Mouse (Mus musculus) left cerebral cortex, adult 6 months (tissue): Measurements from ENCODE around the gene Ptms. TPM values are rescaled to one million over a fixed set of nuclear protein-coding genes. Genes with fewer than 3 reads are reported as not detected.

Experiments
- long read RNA-seq, 2 experiments: library from polyadenylated mRNA; unstranded; transcript quantifications; one replicate each; pipeline ENCODE4 v2.0.0; 2019 to 2020
- polyA plus RNA-seq: library from polyadenylated mRNA; unstranded; fragments of <200 nt; fragmentation: Nextera tagmentation; gene quantifications from 2 replicates; pipeline ENCODE4 v1.2.3, GENCODE M21; 2021

The Ptms gene
- polyA plus RNA-seq: 367 and 833 TPM in 2 replicates
- long read RNA-seq, experiment 1, transcript Ptms-201 (5 exons, 1,149 nt): major isoform, 77 of 128 reads
- long read RNA-seq, experiment 1, transcript Ptms-203 (4 exons, 629 nt): minor isoform, 16 of 128 reads
- long read RNA-seq, experiment 1, partial matches to known transcripts: 20 of 128 reads
- long read RNA-seq, experiment 1, other reads (novel, unspliced or antisense): 14 of 128 reads
- long read RNA-seq, experiment 2, transcript Ptms-205 (5 exons, 744 nt): minor isoform, 7 of 248 reads
- long read RNA-seq, experiment 2, transcript Ptms-201 (5 exons, 1,149 nt): major isoform, 38 of 248 reads
- long read RNA-seq, experiment 2, transcript Ptms-203 (4 exons, 629 nt): minor isoform, 16 of 248 reads
- long read RNA-seq, experiment 2, partial matches to known transcripts: 170 of 248 reads
- long read RNA-seq, experiment 2, other reads (novel, unspliced or antisense): 16 of 248 reads

GRCm38 (mm10) chr6:124919695-124920317 lies at the start of gene Ptms:
TSS of gene Ptms (minus strand) at chr6:124920103.

GRCm38 (mm10) chr6:124965088-124965719 lies 45.3 kb upstream of the Ptms start, which contains the start of gene Cops7a:
TSS of gene Cops7a (minus strand) at chr6:124965538.

GRCm38 (mm10) chr6:124930754-124931524 lies 11.0 kb upstream of the Ptms start, which contains the start of gene Mlf2:
TSS of gene Mlf2 (plus strand) at chr6:124931386.

GRCm38 (mm10) chr6:124911533-124912218 lies 8.2 kb downstream of the Ptms start, which contains the start of gene Lag3:
TSS of gene Lag3 (minus strand) at chr6:124911705.

GRCm38 (mm10) chr6:124887986-124888385 lies 31.9 kb downstream of the Ptms start, which contains the start of gene Cd4:
TSS of gene Cd4 (minus strand) at chr6:124888221.

Other genes with a start within 250 kb of the Ptms start
- gene Emg1, start 207.9 kb downstream of the Ptms start, polyA plus RNA-seq: 81.8 and 92.0 TPM in 2 replicates
- 143 and 147 TPM in 2 replicates for gene Phb2, start 207.8 kb downstream of the Ptms start, polyA plus RNA-seq
- gene Ptpn6, start 181.4 kb downstream of the Ptms start, polyA plus RNA-seq: 3.5 and 5.4 TPM in 2 replicates
- 1,134 and 1,230 TPM in 2 replicates for gene Grcc10, start 178.7 kb downstream of the Ptms start, polyA plus RNA-seq
- gene Gm45234, start 164.1 kb downstream of the Ptms start, polyA plus RNA-seq: not detected in 2 replicates
- gene Atn1, start 163.6 kb downstream of the Ptms start, polyA plus RNA-seq: 12.8 and 30.3 TPM in 2 replicates
- gene Eno2, start 150.4 kb downstream of the Ptms start, polyA plus RNA-seq: 524 and 939 TPM in 2 replicates
- 0.85 and 2.2 TPM in 2 replicates for gene Lrrc23, start 140.4 kb downstream of the Ptms start, polyA plus RNA-seq
- 3.9 and 5.0 TPM in 2 replicates for gene Spsb2, start 111.4 kb downstream of the Ptms start, polyA plus RNA-seq
- gene Tpi1, start 105.8 kb downstream of the Ptms start, polyA plus RNA-seq: 1,295 and 1,347 TPM in 2 replicates
- 82.3 and 115 TPM in 2 replicates for gene Usp5, start 90.6 kb downstream of the Ptms start, polyA plus RNA-seq
- 0.65 and 0.78 TPM in 2 replicates for gene Cdca3, start 90.6 kb downstream of the Ptms start, polyA plus RNA-seq
- not detected in 2 replicates for gene Gnb3, start 79.8 kb downstream of the Ptms start, polyA plus RNA-seq
- gene P3h3, start 62.4 kb downstream of the Ptms start, polyA plus RNA-seq: 0.99 and 5.6 TPM in 2 replicates
- gene Gpr162, start 56.1 kb downstream of the Ptms start, polyA plus RNA-seq: 0.87 and 14.7 TPM in 2 replicates
- gene Cd4, start 31.9 kb downstream of the Ptms start, polyA plus RNA-seq: 5.7 and 6.2 TPM in 2 replicates
- gene Lag3, start 8.4 kb downstream of the Ptms start, polyA plus RNA-seq: 7.3 and 8.8 TPM in 2 replicates
- 569 and 770 TPM in 2 replicates for gene Mlf2, start 11.3 kb upstream of the Ptms start, polyA plus RNA-seq
- 254 TPM in 2 replicates for gene Cops7a, start 45.4 kb upstream of the Ptms start, polyA plus RNA-seq
- gene Pianp, start 76.6 kb upstream of the Ptms start, polyA plus RNA-seq: 42.6 and 156 TPM in 2 replicates
- 4.7 and 11.8 TPM in 2 replicates for gene Zfp384, start 89.0 kb upstream of the Ptms start, polyA plus RNA-seq
- 61.4 and 67.8 TPM in 2 replicates for gene Ing4, start 119.7 kb upstream of the Ptms start, polyA plus RNA-seq
- gene Acrbp, start 129.6 kb upstream of the Ptms start, polyA plus RNA-seq: 1.3 and 2.3 TPM in 2 replicates
- gene Lpar5, start 147.8 kb upstream of the Ptms start, polyA plus RNA-seq: 0.87 and 1.2 TPM in 2 replicates
- 52.1 and 67.3 TPM in 2 replicates for gene Chd4, start 175.9 kb upstream of the Ptms start, polyA plus RNA-seq
- gene Nop2, start 211.8 kb upstream of the Ptms start, polyA plus RNA-seq: 14.6 and 14.8 TPM in 2 replicates
- 20.1 and 21.2 TPM in 2 replicates for gene Iffo1, start 225.1 kb upstream of the Ptms start, polyA plus RNA-seq
- 2,886 and 3,956 TPM in 2 replicates for gene Gapdh, start 246.4 kb upstream of the Ptms start, polyA plus RNA-seq